Mouse (Mus musculus) erythroblast, embryonic 14.5 days (primary cell): Measurements from ENCODE around the gene Gm614. TPM values are rescaled to one million over a fixed set of nuclear protein-coding genes. Genes with fewer than 3 reads are reported as not detected.

Experiments used
- H3K27me3 ChIP-seq: 2 replicates; pipeline ENCODE4 v1.6.1; 2012; ENCODE audit warnings: inconsistent platforms; ENCODE audit not compliant: control insufficient read depth
- H3K36me3 ChIP-seq: 2 replicates; pipeline ENCODE4 v1.6.1; 2012; ENCODE audit warnings: mild to moderate bottlenecking, inconsistent platforms; ENCODE audit not compliant: control insufficient read depth
- H3K4me1 ChIP-seq: 2 replicates; pipeline ENCODE4 v1.6.1; 2012; ENCODE audit warnings: inconsistent platforms; ENCODE audit not compliant: control insufficient read depth
- H3K4me3 ChIP-seq: replicated peaks from 2 replicates; pipeline ENCODE3; 2012; ENCODE audit warnings: moderate library complexity, mild to moderate bottlenecking, inconsistent platforms
- H3K9me3 ChIP-seq: 2 replicates; pipeline ENCODE4 v1.6.1; 2012; ENCODE audit warnings: low read length, inconsistent platforms, mixed read lengths; ENCODE audit not compliant: control insufficient read depth
- GATA1 ChIP-seq: IDR thresholded peaks from 2 replicates; pipeline ENCODE4 v1.6.1; 2012; ENCODE audit warnings: low read length, inconsistent platforms, mixed read lengths
- TAL1 ChIP-seq: IDR thresholded peaks from 3 replicates; pipeline ENCODE4 v1.6.1; 2012; ENCODE audit warnings: low read length, inconsistent platforms, mixed read lengths
- polyA plus RNA-seq: library from polyadenylated mRNA; stranded (reverse); fragments of >175 nt; gene quantifications from 2 replicates; pipeline ENCODE4 v1.2.3, GENCODE M21; 2012

The Gm614 gene
- polyA plus RNA-seq, 1 experiment, result not detected

DNA sequence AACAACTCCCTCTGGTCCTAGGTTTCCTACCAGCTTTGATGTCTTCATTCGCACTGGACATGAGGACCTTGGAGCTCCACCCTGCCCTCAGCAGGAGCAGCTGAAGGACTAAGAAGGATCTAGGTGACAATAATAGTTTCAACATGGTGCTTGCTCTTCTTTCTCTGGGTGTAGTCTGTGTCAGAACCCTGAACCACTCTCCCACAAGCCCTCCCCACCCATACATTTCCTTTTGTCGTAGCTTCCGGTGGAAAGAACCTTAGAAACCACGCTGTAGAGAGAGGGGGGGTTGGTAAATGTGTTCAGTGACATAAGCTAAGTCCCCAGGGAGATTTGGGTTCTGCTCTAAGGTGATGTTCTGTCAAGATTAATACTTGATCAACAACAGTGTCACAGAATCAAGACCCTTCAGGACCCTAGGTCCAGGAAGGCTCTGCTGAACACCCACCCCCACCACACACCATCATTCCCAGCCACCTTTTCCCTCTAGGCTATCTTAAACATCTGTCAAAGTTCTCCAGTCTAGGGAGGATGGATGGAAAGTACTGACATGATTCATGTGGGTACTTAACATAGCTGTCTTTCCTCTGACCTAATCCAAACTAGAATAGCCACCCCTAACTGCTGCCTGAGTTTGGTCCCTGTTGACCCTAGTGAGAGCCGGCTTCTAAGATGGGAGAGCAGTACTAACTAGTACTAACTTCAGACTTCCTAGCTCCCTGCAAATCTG, 4.4 kb upstream of the Gm614 start, which contains the start of gene Il2rg:
Il2rg (minus strand) TSS at position 231 of the 730 bp plus-strand sequence.
- H3K36me3 ChIP-seq, result no peaks in the 10 kb centered on the region
- no peaks in the 10 kb centered on the region for H3K9me3 ChIP-seq
- TF ChIP-seq GATA1 (no peak), TAL1 (no peak)
- peaks cover 14% of the 10 kb centered on the region for H3K4me1 ChIP-seq
- peak within 1 kb of the TSS; percentile 9 for H3K4me3 ChIP-seq
- H3K27me3 ChIP-seq, result peaks cover 9% of the 10 kb centered on the region

DNA sequence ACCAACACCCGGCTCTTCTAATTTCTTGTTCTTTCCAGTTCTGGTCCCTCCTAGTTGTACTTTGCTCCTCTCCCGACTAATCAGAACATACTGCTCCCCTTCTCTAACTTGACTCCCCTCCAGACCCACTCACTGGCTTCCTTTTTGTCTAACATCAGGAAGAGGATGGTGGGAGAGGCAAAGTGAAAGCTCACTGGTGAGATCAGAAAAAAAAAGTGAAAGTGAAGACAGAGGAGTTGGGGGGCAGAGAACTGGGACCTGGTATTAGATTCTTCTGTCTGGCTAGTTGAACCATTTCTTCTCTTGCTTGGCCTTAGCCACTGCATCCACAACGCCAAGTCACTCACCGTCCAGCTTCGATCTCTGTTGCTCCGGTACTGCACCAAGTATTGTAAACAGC, 2.8 kb upstream of the Gm614 start:
- no peaks in the 10 kb centered on the region for H3K9me3 ChIP-seq
- peaks cover 9% of the 10 kb centered on the region for H3K27me3 ChIP-seq
- H3K4me3 ChIP-seq, result no peak overlapping the region
- peaks cover 9% of the 10 kb centered on the region for H3K4me1 ChIP-seq
- H3K36me3 ChIP-seq, result no peaks in the 10 kb centered on the region
- TF ChIP-seq TAL1, result no peak
- TF ChIP-seq GATA1, result no peak

DNA sequence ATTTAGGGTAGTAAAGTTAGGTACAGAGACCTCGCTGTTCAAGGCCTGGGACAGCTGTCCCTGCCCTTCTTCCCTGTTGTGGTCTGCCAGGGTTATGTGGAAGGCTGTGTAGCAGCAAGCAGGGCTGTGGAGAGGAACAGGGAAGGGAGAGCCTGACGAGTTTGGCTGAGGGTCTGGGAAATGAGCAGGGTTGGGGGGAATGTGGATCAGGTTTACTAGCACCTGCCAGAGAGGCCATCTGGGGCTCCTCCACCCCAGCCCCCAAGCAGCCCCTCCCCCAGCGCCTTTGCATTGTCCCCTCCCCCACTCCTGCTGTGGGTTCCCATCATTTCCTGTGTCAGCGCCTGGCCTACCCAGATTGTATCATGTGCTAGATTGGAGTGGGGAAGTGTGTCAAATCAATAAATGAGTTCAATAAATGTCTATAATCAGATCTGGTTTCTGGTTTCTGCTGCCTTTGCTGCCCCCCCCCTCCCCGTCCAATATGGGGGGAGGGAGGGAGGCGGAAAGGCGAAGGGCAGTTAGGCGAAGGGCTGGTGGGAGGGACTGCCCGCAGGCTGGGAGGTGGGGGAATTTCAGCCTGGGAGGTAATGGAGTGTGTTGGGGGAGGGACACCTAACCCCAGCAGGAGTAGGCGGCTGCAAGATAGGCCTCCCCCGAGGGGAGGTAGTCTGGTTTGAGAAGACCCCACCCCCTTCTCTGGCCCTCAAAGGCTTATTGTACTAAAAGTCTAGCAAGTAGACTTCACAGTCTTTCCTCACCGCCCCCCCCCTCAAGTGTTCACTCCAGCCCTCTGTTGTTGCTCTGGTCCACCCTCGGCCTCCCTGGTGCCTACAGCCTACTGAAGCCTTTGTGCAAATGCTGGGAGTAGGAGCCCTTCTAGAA, 3.1 kb downstream of the Gm614 start:
- Histone ChIP-seq H3K4me3 (no peak overlapping the region), H3K4me1 (peaks cover 17% of the 10 kb centered on the region), H3K36me3 (peaks cover 46% of the 10 kb centered on the region), H3K27me3 (peaks cover 4% of the 10 kb centered on the region; the same call in 1 of the 2 replicates), H3K9me3 (peaks cover 6% of the 10 kb centered on the region; the same call in 1 of the 2 replicates)
- TF ChIP-seq GATA1 (no peak), TAL1 (no peak)

DNA sequence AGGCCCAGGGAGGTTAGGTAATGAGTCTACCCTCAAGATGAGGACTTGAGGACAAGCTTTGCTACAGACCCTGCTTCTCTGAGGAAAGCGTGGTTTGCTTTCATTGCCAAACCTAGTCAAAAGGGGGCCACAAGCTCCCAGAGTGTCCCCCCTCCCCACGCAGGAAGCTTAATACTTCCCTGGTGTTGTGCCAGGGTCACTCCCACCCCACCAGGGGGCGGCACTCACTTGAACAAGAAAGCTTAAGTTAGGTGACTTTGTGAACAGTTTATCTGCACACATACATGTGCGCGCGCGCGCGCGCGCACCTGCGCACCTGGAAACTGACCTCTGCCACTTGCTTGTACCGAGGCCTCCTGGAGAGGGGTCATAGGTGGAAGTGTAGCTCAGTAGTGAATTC, 7.2 kb downstream of the Gm614 start:
- Histone ChIP-seq H3K9me3 (peaks cover 15% of the 10 kb centered on the region), H3K4me3 (peak overlapping the region; percentile 76), H3K36me3 (peaks cover 48% of the 10 kb centered on the region), H3K4me1 (peaks cover 21% of the 10 kb centered on the region), H3K27me3 (peaks cover 6% of the 10 kb centered on the region; the same call in 1 of the 2 replicates)
- no peak for TF ChIP-seq GATA1
- TF ChIP-seq TAL1, result no peak

DNA sequence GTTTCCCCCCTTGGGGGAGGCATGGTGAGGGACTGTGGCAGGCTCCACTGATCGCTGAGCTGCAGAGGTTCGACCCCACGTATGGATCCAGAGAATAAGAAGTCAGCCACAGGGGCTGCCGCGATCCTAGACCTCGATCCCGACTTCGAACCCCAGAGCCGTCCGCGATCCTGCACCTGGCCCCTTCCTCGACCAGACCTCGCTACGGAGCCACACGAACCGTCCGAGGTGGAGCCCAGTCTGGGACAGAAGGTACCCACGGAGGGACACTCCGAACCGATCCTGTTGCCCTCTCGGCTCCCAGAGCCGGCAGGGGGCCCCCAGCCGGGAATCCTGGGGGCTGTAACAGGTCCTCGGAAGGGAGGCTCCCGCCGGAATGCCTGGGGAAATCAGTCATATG, 9.1 kb downstream of the Gm614 start:
- peaks cover 6% of the 10 kb centered on the region; the same call in 1 of the 2 replicates for H3K27me3 ChIP-seq
- peaks cover 15% of the 10 kb centered on the region for H3K4me1 ChIP-seq
- peak overlapping the region; percentile 76 for H3K4me3 ChIP-seq
- peaks cover 43% of the 10 kb centered on the region for H3K36me3 ChIP-seq
- H3K9me3 ChIP-seq, result peaks cover 15% of the 10 kb centered on the region
- no peak for TF ChIP-seq TAL1
- no peak for TF ChIP-seq GATA1

DNA sequence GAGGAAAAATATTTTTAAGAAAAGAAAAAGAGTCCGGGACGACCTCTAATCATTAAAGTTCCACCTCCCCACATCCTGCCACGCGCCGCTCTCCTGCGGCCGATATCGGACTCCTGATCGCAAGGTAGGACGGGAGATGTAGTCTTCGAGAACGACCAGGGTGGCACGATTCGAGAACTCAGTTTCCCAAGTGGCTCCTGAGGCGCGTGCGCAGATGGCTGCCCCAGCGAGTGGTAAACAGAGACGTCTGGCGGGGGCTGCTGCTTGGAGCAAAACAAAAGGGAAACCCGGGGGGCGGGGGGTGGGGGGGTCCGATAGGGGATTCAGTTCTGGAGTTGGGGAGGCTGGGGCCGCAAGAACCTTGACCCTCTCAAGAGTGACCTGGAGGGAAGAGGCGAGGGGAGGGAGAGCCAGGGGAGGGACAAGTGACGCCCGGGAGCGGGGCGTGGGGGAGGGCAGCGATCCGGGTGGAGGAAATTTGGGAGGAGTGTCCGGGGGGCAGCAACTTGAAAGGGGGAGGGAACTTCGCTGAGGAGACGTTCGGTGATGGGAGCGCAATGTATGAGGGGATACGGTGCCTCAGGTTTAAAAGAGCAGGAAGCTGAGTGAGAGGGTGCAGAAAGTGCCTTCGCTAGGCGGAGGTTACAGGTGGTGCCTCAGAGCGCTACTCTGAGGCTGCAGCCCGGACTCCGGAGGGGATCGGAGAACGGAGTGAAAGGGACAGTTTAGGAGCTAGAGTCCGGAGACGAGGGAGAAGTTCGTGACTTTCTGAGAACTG, 9.7 kb downstream of the Gm614 start, which contains the start of gene Foxo4:
Foxo4 (plus strand) TSS at position 577 of the 778 bp plus-strand sequence.
- Histone ChIP-seq H3K36me3 (peaks cover 37% of the 10 kb centered on the region), H3K4me3 (peak within 1 kb of the TSS; percentile 76), H3K9me3 (peaks cover 15% of the 10 kb centered on the region), H3K27me3 (peaks cover 6% of the 10 kb centered on the region; the same call in 1 of the 2 replicates), H3K4me1 (peaks cover 15% of the 10 kb centered on the region)
- no peak for TF ChIP-seq TAL1
- TF ChIP-seq GATA1, result peak; percentile 77

DNA sequence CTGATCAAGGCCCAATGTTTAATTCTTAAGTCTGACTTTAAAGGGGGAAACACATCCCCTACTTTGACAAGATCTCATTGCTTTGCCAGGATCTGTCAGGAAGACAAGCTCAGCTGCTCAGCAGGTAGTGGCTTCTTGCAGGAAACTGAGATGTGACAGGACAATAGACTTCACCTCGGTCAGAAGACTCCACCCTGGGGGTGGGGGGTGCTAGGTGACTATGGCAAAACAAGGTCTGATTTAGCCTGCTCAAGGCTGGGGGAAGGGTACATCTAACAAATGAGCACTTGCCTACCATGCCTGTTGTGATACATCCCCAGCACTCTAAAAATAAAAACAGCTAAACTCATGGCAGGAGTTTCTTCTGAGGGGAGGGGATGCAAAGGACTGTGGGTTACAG, 18.8 kb downstream of the Gm614 start:
- H3K36me3 ChIP-seq, result no peaks in the 10 kb centered on the region
- TF ChIP-seq GATA1 (no peak), TAL1 (no peak)

DNA sequence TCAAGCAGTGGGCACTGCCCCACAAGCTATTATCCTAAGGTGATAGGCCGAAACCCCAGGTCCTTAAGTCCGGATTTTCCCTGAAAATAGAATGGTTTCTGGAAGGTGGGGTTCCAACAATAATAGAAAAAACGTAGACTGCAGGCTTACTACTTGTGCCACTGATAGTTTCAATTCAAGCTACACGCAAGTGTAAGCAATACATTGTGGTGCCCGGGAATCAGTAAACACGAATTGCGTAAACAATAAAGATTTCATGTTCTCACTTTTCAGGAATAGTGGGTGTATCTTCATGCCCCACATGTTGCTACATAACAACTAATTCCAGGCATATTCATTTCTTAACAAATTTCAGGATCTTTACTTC, 41.0 kb downstream of the Gm614 start:
- no peaks in the 10 kb centered on the region for H3K36me3 ChIP-seq
- peak overlapping the region; percentile 80 for H3K4me3 ChIP-seq
- peaks cover 14% of the 10 kb centered on the region; the same call in 1 of the 2 replicates for H3K27me3 ChIP-seq
- H3K9me3 ChIP-seq, result no peaks in the 10 kb centered on the region
- TF ChIP-seq TAL1 (no peak), GATA1 (no peak)
- H3K4me1 ChIP-seq, result peaks cover 19% of the 10 kb centered on the region

More for the DNA sequence above, 18.8 kb downstream of the Gm614 start:
- H3K4me1 ChIP-seq, result no peaks in the 10 kb centered on the region
- no peak overlapping the region for H3K4me3 ChIP-seq
- H3K27me3 ChIP-seq, result peaks cover 14% of the 10 kb centered on the region; the same call in 1 of the 2 replicates
- H3K9me3 ChIP-seq, result no peaks in the 10 kb centered on the region
